Mouse (Mus musculus): ENCODE data around the gene Exosc10. TPM values are rescaled to one million over a fixed set of nuclear protein-coding genes. Genes with fewer than 3 reads are reported as not detected.

Gene Exosc10
- polyA plus RNA-seq (2015; fragmentation: Nextera tagmentation; extraction: Ambion mirVana): 30.0 and 35.2 TPM in 2 replicates

GRCm38 (mm10) chr4:148558297-148559000 is at the start of gene Exosc10:
Gene Exosc10 (plus strand): TSS chr4:148558429.
- DNase-seq (ENCODE audit: low spot score): peak; percentile 88
- Histone ChIP-seq H3K27ac (replicated peaks) (peak within 1 kb of the TSS; percentile 91), H3K9me3 (ENCODE audit: control insufficient read depth, low read length) (no peaks in the 10 kb centered on the region), H3K4me2 (replicated peaks; ENCODE audit: low read depth) (peak within 1 kb of the TSS; percentile 71), H3K27me3 (ENCODE audit: control insufficient read depth, insufficient read depth, low read length) (no peaks in the 10 kb centered on the region), H3K4me3 (ENCODE audit: low read depth, low read length) (peak within 1 kb of the TSS; percentile 80), H3K4me1 (replicated peaks; ENCODE audit: control insufficient read depth, insufficient read depth) (no peaks in the 10 kb centered on the region), H3K36me3 (ENCODE audit: control insufficient read depth, insufficient read depth, low read length) (peaks cover 24% of the 10 kb centered on the region), H3K9ac (ENCODE audit: low read length) (peak within 1 kb of the TSS; percentile 97)
- ATAC-seq (ENCODE audit: low FRiP score, low TSS enrichment): peak; percentile 92
- under 1% methylated on average over 63 of the region's 63 CpGs for WGBS
- no peak for TF ChIP-seq CTCF (IDR thresholded peaks at IDR 0.05; ENCODE audit: low read depth)
- TF ChIP-seq EP300 (optimal IDR thresholded peaks at IDR 0.05): peak; percentile 94

GRCm38 (mm10) chr4:148509450-148510084 is 48.7 kb upstream of the Exosc10 start:
- 82% methylated on average over 8 of the region's 8 CpGs for WGBS
- Histone ChIP-seq H3K27me3 (ENCODE audit: control insufficient read depth, insufficient read depth, low read length) (no peaks in the 10 kb centered on the region), H3K9ac (ENCODE audit: low read length) (no peak overlapping the region), H3K4me1 (replicated peaks; ENCODE audit: control insufficient read depth, insufficient read depth) (no peaks in the 10 kb centered on the region), H3K4me2 (replicated peaks; ENCODE audit: low read depth) (no peak overlapping the region), H3K9me3 (ENCODE audit: control insufficient read depth, low read length) (no peaks in the 10 kb centered on the region), H3K36me3 (ENCODE audit: control insufficient read depth, insufficient read depth, low read length) (peaks cover 9% of the 10 kb centered on the region; the same call in 1 of the 2 replicates), H3K4me3 (ENCODE audit: low read depth, low read length) (no peak overlapping the region), H3K27ac (replicated peaks) (no peak overlapping the region)
- no peak for ATAC-seq (ENCODE audit: low FRiP score, low TSS enrichment)
- no peak for DNase-seq (ENCODE audit: low spot score)
- TF ChIP-seq CTCF (IDR thresholded peaks at IDR 0.05; ENCODE audit: low read depth): no peak
- no peak for TF ChIP-seq EP300 (optimal IDR thresholded peaks at IDR 0.05)

- TF ChIP-seq EP300 (optimal IDR thresholded peaks at IDR 0.05) (no peak), CTCF (IDR thresholded peaks at IDR 0.05; ENCODE audit: low read depth) (no peak)
- Histone ChIP-seq H3K36me3 (ENCODE audit: control insufficient read depth, insufficient read depth, low read length) (peaks cover 11% of the 10 kb centered on the region; the same call in 1 of the 2 replicates), H3K9me3 (ENCODE audit: control insufficient read depth, low read length) (no peaks in the 10 kb centered on the region), H3K27ac (replicated peaks) (no peak overlapping the region), H3K4me3 (ENCODE audit: low read depth, low read length) (no peak overlapping the region), H3K4me1 (replicated peaks; ENCODE audit: control insufficient read depth, insufficient read depth) (no peaks in the 10 kb centered on the region), H3K4me2 (replicated peaks; ENCODE audit: low read depth) (no peak overlapping the region), H3K27me3 (ENCODE audit: control insufficient read depth, insufficient read depth, low read length) (no peaks in the 10 kb centered on the region), H3K9ac (ENCODE audit: low read length) (no peak overlapping the region)
- DNase-seq (ENCODE audit: low spot score) (no peak), ATAC-seq (ENCODE audit: low FRiP score, low TSS enrichment) (no peak)
- WGBS: 77% methylated on average over 4 of the region's 4 CpGs
Measured at GRCm38 (mm10) chr4:148510691-148511090, 47.5 kb upstream of the Exosc10 start.

GRCm38 (mm10) chr4:148511334-148511733 is 46.9 kb upstream of the Exosc10 start:
- Histone ChIP-seq H3K27me3 (ENCODE audit: control insufficient read depth, insufficient read depth, low read length) (no peaks in the 10 kb centered on the region), H3K27ac (replicated peaks) (no peak overlapping the region), H3K4me1 (replicated peaks; ENCODE audit: control insufficient read depth, insufficient read depth) (no peaks in the 10 kb centered on the region), H3K9ac (ENCODE audit: low read length) (no peak overlapping the region), H3K36me3 (ENCODE audit: control insufficient read depth, insufficient read depth, low read length) (peaks cover 11% of the 10 kb centered on the region; the same call in 1 of the 2 replicates), H3K4me2 (replicated peaks; ENCODE audit: low read depth) (no peak overlapping the region), H3K9me3 (ENCODE audit: control insufficient read depth, low read length) (no peaks in the 10 kb centered on the region), H3K4me3 (ENCODE audit: low read depth, low read length) (no peak overlapping the region)
- DNase-seq (ENCODE audit: low spot score) (no peak), ATAC-seq (ENCODE audit: low FRiP score, low TSS enrichment) (no peak)
- WGBS: 94% methylated on average over 4 of the region's 4 CpGs
- TF ChIP-seq CTCF (IDR thresholded peaks at IDR 0.05; ENCODE audit: low read depth) (no peak), EP300 (optimal IDR thresholded peaks at IDR 0.05) (no peak)

- no peak overlapping the region for H3K9ac ChIP-seq (ENCODE audit: low read length)
- H3K27me3 ChIP-seq (ENCODE audit: control insufficient read depth, insufficient read depth, low read length): no peaks in the 10 kb centered on the region
- H3K4me3 ChIP-seq (ENCODE audit: low read depth, low read length): no peak overlapping the region
- H3K27ac ChIP-seq (replicated peaks): no peak overlapping the region
- H3K36me3 ChIP-seq (ENCODE audit: control insufficient read depth, insufficient read depth, low read length): peaks cover 17% of the 10 kb centered on the region
- ATAC-seq (ENCODE audit: low FRiP score, low TSS enrichment): peak; percentile 51; the same call in 1 of the 2 replicates
- H3K4me1 ChIP-seq (replicated peaks; ENCODE audit: control insufficient read depth, insufficient read depth): no peaks in the 10 kb centered on the region
- 58% methylated on average over 6 of the region's 6 CpGs for WGBS
- no peak for DNase-seq (ENCODE audit: low spot score)
- TF ChIP-seq CTCF (IDR thresholded peaks at IDR 0.05; ENCODE audit: low read depth) (no peak), EP300 (optimal IDR thresholded peaks at IDR 0.05) (no peak)
- H3K4me2 ChIP-seq (replicated peaks; ENCODE audit: low read depth): no peak overlapping the region
- H3K9me3 ChIP-seq (ENCODE audit: control insufficient read depth, low read length): no peaks in the 10 kb centered on the region
Measured at GRCm38 (mm10) chr4:148513021-148513559, 45.1 kb upstream of the Exosc10 start.
